Mouse (Mus musculus): ENCODE measurements around the gene Kcnn3. TPM values are rescaled to one million over a fixed set of nuclear protein-coding genes. Genes with fewer than 3 reads are reported as not detected.

Gene Kcnn3
- polyA plus RNA-seq, 1 experiment, result 1.3 TPM

GRCm38 (mm10) chr3:89643391-89643790 lies 123.4 kb downstream of the Kcnn3 start:
- DNase-seq, result no peak
- TF ChIP-seq POLR2A (IDR thresholded peaks at IDR 0.05; ENCODE audit: low read depth, low read length) (no peak), CTCF (conservative IDR thresholded peaks at IDR 0.05; ENCODE audit: insufficient read depth, insufficient read length, low read depth, low read length) (no peak)
- H3K4me3 ChIP-seq (ENCODE audit: insufficient read depth, low read depth, low read length), result no peak overlapping the region
- H3K27me3 ChIP-seq (replicated peaks; ENCODE audit: control insufficient read depth, insufficient read depth, low read length), result no peaks in the 10 kb centered on the region
- no peaks in the 10 kb centered on the region for H3K36me3 ChIP-seq (ENCODE audit: control insufficient read depth, insufficient read depth, low read length)
- WGBS, result 79% methylated on average over 8 of the region's 8 CpGs
- H3K4me1 ChIP-seq (ENCODE audit: control insufficient read depth, insufficient read depth, low read length), result 0 out of 2 replicates have a peak, but pooled peaks cover 2% of the 10 kb centered on the region
- H3K27ac ChIP-seq (ENCODE audit: insufficient read depth, low read depth, low read length), result no peak overlapping the region

GRCm38 (mm10) chr3:89646813-89647255 lies 126.9 kb downstream of the Kcnn3 start:
- peak; percentile 54 for DNase-seq
- Histone ChIP-seq H3K4me1 (ENCODE audit: control insufficient read depth, insufficient read depth, low read length) (0 out of 2 replicates have a peak, but pooled peaks cover 2% of the 10 kb centered on the region), H3K4me3 (ENCODE audit: insufficient read depth, low read depth, low read length) (no peak overlapping the region), H3K27ac (ENCODE audit: insufficient read depth, low read depth, low read length) (no peak overlapping the region), H3K36me3 (ENCODE audit: control insufficient read depth, insufficient read depth, low read length) (no peaks in the 10 kb centered on the region), H3K27me3 (replicated peaks; ENCODE audit: control insufficient read depth, insufficient read depth, low read length) (no peaks in the 10 kb centered on the region)
- TF ChIP-seq CTCF (conservative IDR thresholded peaks at IDR 0.05; ENCODE audit: insufficient read depth, insufficient read length, low read depth, low read length), result no peak
- 28% methylated on average over 5 of the region's 5 CpGs for WGBS

- Histone ChIP-seq H3K4me3 (ENCODE audit: insufficient read depth, low read depth, low read length) (no peak overlapping the region), H3K27me3 (replicated peaks; ENCODE audit: control insufficient read depth, insufficient read depth, low read length) (no peaks in the 10 kb centered on the region), H3K27ac (ENCODE audit: insufficient read depth, low read depth, low read length) (no peak overlapping the region), H3K4me1 (ENCODE audit: control insufficient read depth, insufficient read depth, low read length) (0 out of 2 replicates have a peak, but pooled peaks cover 2% of the 10 kb centered on the region), H3K36me3 (ENCODE audit: control insufficient read depth, insufficient read depth, low read length) (no peaks in the 10 kb centered on the region)
- WGBS, result 71% methylated on average over 6 of the region's 6 CpGs
- DNase-seq, result no peak
- no peak for TF ChIP-seq POLR2A (IDR thresholded peaks at IDR 0.05; ENCODE audit: low read depth, low read length)
- TF ChIP-seq CTCF (conservative IDR thresholded peaks at IDR 0.05; ENCODE audit: insufficient read depth, insufficient read length, low read depth, low read length), result no peak
Measured at GRCm38 (mm10) chr3:89647268-89647874, 127.4 kb downstream of the Kcnn3 start.

GRCm38 (mm10) chr3:89649890-89650289 lies 129.9 kb downstream of the Kcnn3 start:
- Histone ChIP-seq H3K27ac (ENCODE audit: insufficient read depth, low read depth, low read length) (no peak overlapping the region), H3K27me3 (replicated peaks; ENCODE audit: control insufficient read depth, insufficient read depth, low read length) (no peaks in the 10 kb centered on the region), H3K36me3 (ENCODE audit: control insufficient read depth, insufficient read depth, low read length) (no peaks in the 10 kb centered on the region), H3K4me1 (ENCODE audit: control insufficient read depth, insufficient read depth, low read length) (0 out of 2 replicates have a peak, but pooled peaks cover 2% of the 10 kb centered on the region), H3K4me3 (ENCODE audit: insufficient read depth, low read depth, low read length) (no peak overlapping the region)
- WGBS, result 88% methylated on average over 7 of the region's 7 CpGs
- TF ChIP-seq POLR2A (IDR thresholded peaks at IDR 0.05; ENCODE audit: low read depth, low read length) (no peak), CTCF (conservative IDR thresholded peaks at IDR 0.05; ENCODE audit: insufficient read depth, insufficient read length, low read depth, low read length) (no peak)
- DNase-seq, result no peak

GRCm38 (mm10) chr3:89653231-89653954 lies 133.4 kb downstream of the Kcnn3 start:
- no peak overlapping the region for H3K27ac ChIP-seq (ENCODE audit: insufficient read depth, low read depth, low read length)
- no peak for DNase-seq

GRCm38 (mm10) chr3:89657092-89657491 lies 137.1 kb downstream of the Kcnn3 start:
- Histone ChIP-seq H3K4me3 (ENCODE audit: insufficient read depth, low read depth, low read length) (no peak overlapping the region), H3K36me3 (ENCODE audit: control insufficient read depth, insufficient read depth, low read length) (no peaks in the 10 kb centered on the region), H3K4me1 (ENCODE audit: control insufficient read depth, insufficient read depth, low read length) (no peaks in the 10 kb centered on the region), H3K27me3 (replicated peaks; ENCODE audit: control insufficient read depth, insufficient read depth, low read length) (no peaks in the 10 kb centered on the region), H3K27ac (ENCODE audit: insufficient read depth, low read depth, low read length) (no peak overlapping the region)
- no peak for TF ChIP-seq POLR2A (IDR thresholded peaks at IDR 0.05; ENCODE audit: low read depth, low read length)
- TF ChIP-seq CTCF (conservative IDR thresholded peaks at IDR 0.05; ENCODE audit: insufficient read depth, insufficient read length, low read depth, low read length), result no peak
- no peak for DNase-seq
- 81% methylated on average over 5 of the region's 5 CpGs for WGBS

More at GRCm38 (mm10) chr3:89653231-89653954, 133.4 kb downstream of the Kcnn3 start:
- WGBS, result 73% methylated on average over 12 of the region's 12 CpGs
- Histone ChIP-seq H3K4me3 (ENCODE audit: insufficient read depth, low read depth, low read length) (no peak overlapping the region), H3K4me1 (ENCODE audit: control insufficient read depth, insufficient read depth, low read length) (no peaks in the 10 kb centered on the region), H3K27me3 (replicated peaks; ENCODE audit: control insufficient read depth, insufficient read depth, low read length) (no peaks in the 10 kb centered on the region), H3K36me3 (ENCODE audit: control insufficient read depth, insufficient read depth, low read length) (no peaks in the 10 kb centered on the region)
- TF ChIP-seq POLR2A (IDR thresholded peaks at IDR 0.05; ENCODE audit: low read depth, low read length), result no peak
- no peak for TF ChIP-seq CTCF (conservative IDR thresholded peaks at IDR 0.05; ENCODE audit: insufficient read depth, insufficient read length, low read depth, low read length)

GRCm38 (mm10) chr3:89658457-89658856 lies 138.5 kb downstream of the Kcnn3 start:
- no peak overlapping the region for H3K27ac ChIP-seq (ENCODE audit: insufficient read depth, low read depth, low read length)
- H3K4me1 ChIP-seq (ENCODE audit: control insufficient read depth, insufficient read depth, low read length), result no peaks in the 10 kb centered on the region
- H3K27me3 ChIP-seq (replicated peaks; ENCODE audit: control insufficient read depth, insufficient read depth, low read length), result no peaks in the 10 kb centered on the region
- DNase-seq, result no peak
- no peaks in the 10 kb centered on the region for H3K36me3 ChIP-seq (ENCODE audit: control insufficient read depth, insufficient read depth, low read length)
- TF ChIP-seq CTCF (conservative IDR thresholded peaks at IDR 0.05; ENCODE audit: insufficient read depth, insufficient read length, low read depth, low read length) (no peak), POLR2A (IDR thresholded peaks at IDR 0.05; ENCODE audit: low read depth, low read length) (no peak)
- H3K4me3 ChIP-seq (ENCODE audit: insufficient read depth, low read depth, low read length), result no peak overlapping the region

Data from kidney, adult 2 months (tissue).